Mouse (Mus musculus) brain, embryonic 14.5 days (tissue): ENCODE results near the gene Engase. TPM values are rescaled to one million over a fixed set of nuclear protein-coding genes. Genes with fewer than 3 reads are reported as not detected.

Experiments
- DNase-seq: peaks from one replicate; pipeline ENCODE4 v3.0.0-alpha.2; 2011; ENCODE audit warnings: low read depth
- CTCF ChIP-seq: fragments of 200-500 bp; IDR thresholded peaks from 2 replicates; pipeline ENCODE4 v1.5.1; 2012; ENCODE audit warnings: inconsistent platforms, mild to moderate bottlenecking, moderate library complexity, borderline replicate concordance; ENCODE audit not compliant: insufficient read depth, insufficient read length; ENCODE audit errors: extremely low read depth
- POLR2A ChIP-seq: fragments of 200-500 bp; IDR thresholded peaks from 2 replicates; pipeline ENCODE4 v1.6.1; 2012; ENCODE audit warnings: mild to moderate bottlenecking, inconsistent platforms, borderline replicate concordance; ENCODE audit not compliant: poor library complexity, insufficient read depth, insufficient read length, severe bottlenecking; ENCODE audit errors: extremely low read depth
- polyA plus RNA-seq: library from polyadenylated mRNA; depleted of rRNA; stranded (reverse); fragments of >200 nt; gene quantifications from 2 replicates; pipeline ENCODE4 v1.2.3, GENCODE M21; 2012

Gene Engase
- polyA plus RNA-seq, 1 experiment = 8.1 TPM

GRCm38 (mm10) chr11:118481751-118482150 is 5.1 kb downstream of the Engase start:
- TF ChIP-seq CTCF (no peak), POLR2A (no peak)
- no peak for DNase-seq

GRCm38 (mm10) chr11:118484169-118484568 is 7.5 kb downstream of the Engase start:
- no peak for TF ChIP-seq CTCF
- TF ChIP-seq POLR2A = no peak
- no peak for DNase-seq

- no peak for DNase-seq
- TF ChIP-seq CTCF (no peak), POLR2A (no peak)
Measured at GRCm38 (mm10) chr11:118485338-118485737, 8.7 kb downstream of the Engase start.

GRCm38 (mm10) chr11:118485780-118486179 is 9.2 kb downstream of the Engase start:
- no peak for DNase-seq
- TF ChIP-seq CTCF (no peak), POLR2A (no peak)

- DNase-seq = no peak
- TF ChIP-seq CTCF (no peak), POLR2A (no peak)
Measured at GRCm38 (mm10) chr11:118486281-118486680, 9.7 kb downstream of the Engase start.

- TF ChIP-seq POLR2A (no peak), CTCF (no peak)
- DNase-seq = no peak
Measured at GRCm38 (mm10) chr11:118486881-118487772, 10.5 kb downstream of the Engase start.

GRCm38 (mm10) chr11:118488191-118488906 is 11.7 kb downstream of the Engase start:
- no peak for DNase-seq
- TF ChIP-seq CTCF (peak; percentile 50; the same call in 1 of the 2 replicates), POLR2A (no peak)

- peak; percentile 55 for DNase-seq
- no peak for TF ChIP-seq CTCF
Measured at GRCm38 (mm10) chr11:118488907-118489270, 12.3 kb downstream of the Engase start.

- DNase-seq = peak; percentile 59
- TF ChIP-seq POLR2A = no peak
- TF ChIP-seq CTCF = peak; percentile 70
Measured at GRCm38 (mm10) chr11:118490566-118491218, 14.1 kb downstream of the Engase start.

- TF ChIP-seq CTCF = no peak
- TF ChIP-seq POLR2A = no peak
- DNase-seq = no peak
Measured at GRCm38 (mm10) chr11:118491230-118491629, 14.6 kb downstream of the Engase start.

- DNase-seq = no peak
- TF ChIP-seq POLR2A (no peak), CTCF (no peak)
Measured at GRCm38 (mm10) chr11:118493458-118493857, 16.8 kb downstream of the Engase start.
